Mouse (Mus musculus): ENCODE results near the gene Dnah1.

DNA sequence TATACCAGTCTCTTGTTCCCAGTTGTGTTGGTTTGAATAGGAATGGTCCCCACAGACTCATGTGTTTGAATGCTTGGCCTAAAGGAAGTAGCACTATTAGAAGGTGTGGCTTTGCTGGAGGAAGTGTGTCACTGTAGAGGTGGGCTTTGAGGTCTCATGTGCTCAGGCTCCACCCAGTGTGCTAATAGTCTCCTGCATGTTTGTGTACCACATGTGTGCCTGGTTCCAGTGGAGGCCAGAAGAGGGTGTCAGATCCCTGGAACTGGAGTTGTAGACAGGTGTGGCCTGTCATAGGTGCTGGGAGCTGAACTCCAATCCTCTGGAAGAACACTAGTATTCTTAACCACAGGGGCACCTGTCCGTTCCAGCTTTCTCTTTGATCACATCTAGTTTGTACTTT is 3.5 kb upstream of the Dnah1 start:
- TF ChIP-seq POLR2A (IDR thresholded peaks at IDR 0.05; ENCODE audit: insufficient read length, low read depth) (no peak), TCF12 (IDR thresholded peaks at IDR 0.05; ENCODE audit: insufficient read depth, poor library complexity, severe bottlenecking) (no peak), SRF (IDR thresholded peaks at IDR 0.05; ENCODE audit: control insufficient read depth, insufficient read length, low read depth) (no peak)
